Mouse (Mus musculus): Measurements from ENCODE around the gene Lrrc7.

GRCm38 (mm10) chr3:158554280-158554679 is 7.7 kb downstream of the Lrrc7 start:
- TF ChIP-seq MAFK (IDR thresholded peaks at IDR 0.05; ENCODE audit: insufficient read depth, low read depth, low read length) (no peak), CHD2 (IDR thresholded peaks at IDR 0.05; ENCODE audit: low read depth, low read length) (no peak), HCFC1 (IDR thresholded peaks at IDR 0.05; ENCODE audit: borderline replicate concordance, insufficient read depth, low read length) (no peak)
